Mouse (Mus musculus) CH12.LX (cell line): ENCODE measurements around the gene Nod2. TPM values are rescaled to one million over a fixed set of nuclear protein-coding genes. Genes with fewer than 3 reads are reported as not detected.

ENCODE experiments used
- DNase-seq: peaks from one replicate; pipeline ENCODE4 v3.0.0-alpha.2; 2013; ENCODE audit errors: extremely low read depth
- H3K27ac ChIP-seq: 2 replicates; pipeline ENCODE4 v1.5.1; 2012; ENCODE audit warnings: low read depth, mild to moderate bottlenecking, control low read depth, moderate library complexity; ENCODE audit not compliant: insufficient read depth
- H3K27me3 ChIP-seq: replicated peaks from 2 replicates; pipeline ENCODE3; 2012; ENCODE audit warnings: inconsistent platforms
- H3K36me3 ChIP-seq, 2 experiments: replicated peaks in 1 of 2; 2 replicates each; pipeline versions ENCODE3 to v1.6.1; 2012; ENCODE audit warnings: inconsistent platforms in 1 of 2, low read length in 1 of 2, mild to moderate bottlenecking in 1 of 2, mixed read lengths in 1 of 2, moderate library complexity in 1 of 2; ENCODE audit not compliant: control insufficient read depth in 1 of 2, insufficient read depth in 1 of 2
- H3K4me1 ChIP-seq, 2 experiments: 2 replicates each; pipeline ENCODE4 v1.6.1; 2012; ENCODE audit warnings: inconsistent platforms in 1 of 2, moderate library complexity in 1 of 2; ENCODE audit not compliant: insufficient read depth in 2 of 2, control insufficient read depth in 1 of 2
- H3K4me2 ChIP-seq: 2 replicates; pipeline ENCODE4 v1.6.1; 2012; ENCODE audit warnings: low read depth, mild to moderate bottlenecking, control low read depth; ENCODE audit not compliant: poor library complexity, insufficient read depth, severe bottlenecking
- H3K4me3 ChIP-seq, 3 experiments: fragments of 150-350 bp in 1 of 3; sonication (generic) in 1 of 3; replicated peaks in 1 of 3; 2 replicates each; pipeline versions ENCODE3 to v1.5.1; 2011 to 2012; ENCODE audit warnings: low read depth in 2 of 3, low read length in 2 of 3, mild to moderate bottlenecking in 2 of 3, moderate library complexity in 2 of 3, control low read depth in 1 of 3, improper control_type of control experiment in 1 of 3, inconsistent platforms in 1 of 3, mixed read lengths in 1 of 3; ENCODE audit not compliant: poor library complexity in 1 of 3
- H3K79me2 ChIP-seq: replicated peaks from 2 replicates; pipeline ENCODE4 v1.6.1; 2012; ENCODE audit warnings: mild to moderate bottlenecking, moderate library complexity; ENCODE audit not compliant: control insufficient read depth, poor library complexity, insufficient read depth, severe bottlenecking; ENCODE audit errors: extremely low read depth
- H3K9ac ChIP-seq: 2 replicates; pipeline ENCODE4 v1.6.1; 2012; ENCODE audit warnings: low read depth, mild to moderate bottlenecking, control low read depth, moderate library complexity; ENCODE audit not compliant: insufficient read depth
- H3K9me3 ChIP-seq: replicated peaks from 2 replicates; pipeline ENCODE3; 2012; ENCODE audit warnings: low read length, inconsistent platforms, mixed read lengths
- E2F4 ChIP-seq: IDR thresholded peaks from 2 replicates; pipeline ENCODE4 v1.6.1; 2011; ENCODE audit warnings: low read depth, low read length, improper control_type of control experiment; ENCODE audit not compliant: insufficient replicate concordance
- ELF1 ChIP-seq: IDR thresholded peaks from 2 replicates; pipeline ENCODE4 v1.6.1; 2014; ENCODE audit warnings: low read depth, mild to moderate bottlenecking, inconsistent platforms, low read length, improper control_type of control experiment
- EP300 ChIP-seq: IDR thresholded peaks from 2 replicates; pipeline ENCODE4 v1.6.1; 2011; ENCODE audit warnings: low read length, improper control_type of control experiment
- ETS1 ChIP-seq: conservative IDR thresholded peaks from 2 replicates; pipeline ENCODE4 v1.6.1; 2012; ENCODE audit warnings: low read depth, mild to moderate bottlenecking, inconsistent platforms, low read length, improper control_type of control experiment, moderate library complexity
- GABPA ChIP-seq: IDR thresholded peaks from 2 replicates; pipeline ENCODE4 v1.6.1; 2012; ENCODE audit warnings: low read depth, low read length, improper control_type of control experiment, inconsistent platforms; ENCODE audit not compliant: insufficient replicate concordance
- KAT2A ChIP-seq: IDR thresholded peaks from 2 replicates; pipeline ENCODE4 v1.6.1; 2012; ENCODE audit warnings: low read length, improper control_type of control experiment, inconsistent platforms; ENCODE audit not compliant: insufficient replicate concordance
- MAFK ChIP-seq: IDR thresholded peaks from 2 replicates; pipeline ENCODE4 v1.6.1; 2011; ENCODE audit warnings: low read length, improper control_type of control experiment; ENCODE audit not compliant: insufficient replicate concordance
- MAX ChIP-seq: IDR thresholded peaks from 2 replicates; pipeline ENCODE4 v1.6.1; 2011; ENCODE audit warnings: low read length, improper control_type of control experiment
- MYC ChIP-seq: IDR thresholded peaks from 2 replicates; pipeline ENCODE4 v1.6.1; 2011; ENCODE audit warnings: low read depth, mild to moderate bottlenecking, improper control_type of control experiment, low read length
- NELFE ChIP-seq: IDR thresholded peaks from 2 replicates; pipeline ENCODE4 v1.6.1; 2011; ENCODE audit warnings: low read depth, low read length, improper control_type of control experiment
- NRF1 ChIP-seq: IDR thresholded peaks from 2 replicates; pipeline ENCODE4 v1.6.1; 2014; ENCODE audit warnings: low read depth, mild to moderate bottlenecking, inconsistent platforms, low read length, improper control_type of control experiment, moderate library complexity
- PAX5 ChIP-seq: IDR thresholded peaks from 2 replicates; pipeline ENCODE4 v1.6.1; 2012; ENCODE audit warnings: low read length, inconsistent platforms, mixed read lengths
- POLR2AphosphoS2 ChIP-seq: IDR thresholded peaks from 2 replicates; pipeline ENCODE4 v1.6.1; 2011; ENCODE audit warnings: low read depth, low read length, improper control_type of control experiment
- RAD21 ChIP-seq: IDR thresholded peaks from 2 replicates; pipeline ENCODE4 v1.6.1; 2011; ENCODE audit warnings: low read depth, mild to moderate bottlenecking, low read length, improper control_type of control experiment, moderate library complexity
- SMC3 ChIP-seq: IDR thresholded peaks from 2 replicates; pipeline ENCODE4 v1.6.1; 2011; ENCODE audit warnings: low read depth, low read length, improper control_type of control experiment
- TCF12 ChIP-seq: IDR thresholded peaks from 2 replicates; pipeline ENCODE4 v1.6.1; 2014; ENCODE audit warnings: low read depth, mild to moderate bottlenecking, inconsistent platforms, low read length, improper control_type of control experiment
- UBTF ChIP-seq: IDR thresholded peaks from 2 replicates; pipeline ENCODE4 v1.6.1; 2012; ENCODE audit warnings: low read depth, mild to moderate bottlenecking, inconsistent platforms, low read length, improper control_type of control experiment, moderate library complexity
- USF1 ChIP-seq: IDR thresholded peaks from 2 replicates; pipeline ENCODE4 v1.6.1; 2014; ENCODE audit warnings: low read depth, mild to moderate bottlenecking, inconsistent platforms, low read length, improper control_type of control experiment
- USF2 ChIP-seq: conservative IDR thresholded peaks from 2 replicates; pipeline ENCODE4 v1.6.1; 2011; ENCODE audit warnings: low read depth, low read length, improper control_type of control experiment
- ZKSCAN1 ChIP-seq: IDR thresholded peaks from 2 replicates; pipeline ENCODE4 v1.6.1; 2012; ENCODE audit warnings: low read depth, inconsistent platforms, low read length, improper control_type of control experiment, borderline replicate concordance
- ZMIZ1 ChIP-seq: IDR thresholded peaks from 2 replicates; pipeline ENCODE4 v1.6.1; 2012; ENCODE audit warnings: low read depth, mild to moderate bottlenecking, inconsistent platforms, low read length, improper control_type of control experiment
- dilution Hi-C: fragments of 300-500 bp; cut with MboI; formaldehyde crosslinking; loops from 2 replicates; pipeline ENCODE4 v1.14.3; 2020; ENCODE audit warnings: low sequenced_read_pairs; ENCODE audit not compliant: extremely low pct_unique_long_range_greater_than_20kb, extremely low pct_ligation_motif_present
- in situ Hi-C: fragments of 300-500 bp; cut with MboI; formaldehyde crosslinking; loops from 3 replicates; pipeline ENCODE4 v1.14.3; 2019; ENCODE audit warnings: low sequenced_read_pairs, low pct_ligation_motif_present, low pct_unique_long_range_greater_than_20kb, mixed read lengths
- polyA plus RNA-seq: library from polyadenylated mRNA; unstranded; fragments of >175 nt; gene quantifications from 2 replicates; pipeline ENCODE4 v1.2.1, GENCODE M21; 2012; ENCODE audit warnings: low read depth; ENCODE audit not compliant: insufficient read length
- total RNA-seq, 2 experiments: library from RNA; depleted of rRNA; stranded (reverse); fragments of 300-350 nt in 1 of 2; fragments of >200 nt in 1 of 2; gene quantifications; 2 replicates each; pipeline ENCODE4 v1.2.3; 2012 to 2014

Nod2 gene
- total and polyA plus RNA-seq, 3 experiments, result 4.3 to 10.9 (median 7.5) TPM

- TF ChIP-seq E2F4, result no peak
Observed at GRCm38 (mm10) chr8:88646837-88647778, at the start of gene Nod2 (continued).

GRCm38 (mm10) chr8:88598578-88598977, 48.5 kb upstream of the Nod2 start:
- no peak for DNase-seq
- peaks cover 8% of the 10 kb centered on the region for H3K9me3 ChIP-seq
- H3K27me3 ChIP-seq, result no peaks in the 10 kb centered on the region
- no peak overlapping the region for H3K9ac ChIP-seq
- dilution Hi-C loops, result no loop called here
- TF ChIP-seq ELF1, result no peak
- no peak for TF ChIP-seq TCF12
- no peak for TF ChIP-seq UBTF
- no peak overlapping the region for H3K27ac ChIP-seq
- H3K4me3 ChIP-seq, result no peak overlapping the region
- no peak overlapping the region for H3K4me2 ChIP-seq
- H3K4me1 ChIP-seq, result 0 out of 4 replicates have a peak, but pooled peaks cover 0 to 2% of the 10 kb centered on the region in 2 experiments
- no peaks in the 10 kb centered on the region for H3K79me2 ChIP-seq
- in situ Hi-C loops, result no loop called here
- no peaks in the 10 kb centered on the region for H3K36me3 ChIP-seq

GRCm38 (mm10) chr8:88599491-88599890, 47.6 kb upstream of the Nod2 start:
- peaks cover 8% of the 10 kb centered on the region for H3K9me3 ChIP-seq
- no peak for DNase-seq
- no peak overlapping the region for H3K9ac ChIP-seq
- no peaks in the 10 kb centered on the region for H3K79me2 ChIP-seq
- TF ChIP-seq PAX5 (no peak), NRF1 (no peak), KAT2A (no peak), MYC (no peak), ELF1 (no peak), MAX (no peak), RAD21 (no peak), USF2 (no peak), ZKSCAN1 (no peak), EP300 (no peak), ZMIZ1 (no peak), TCF12 (no peak), UBTF (no peak), POLR2AphosphoS2 (no peak), NELFE (no peak), USF1 (no peak), ETS1 (no peak), SMC3 (no peak), MAFK (no peak), GABPA (no peak)
- dilution Hi-C loops (no loop called here), in situ Hi-C loops (no loop called here)
- peaks cover 2% of the 10 kb centered on the region in 2 experiments; a peak in 1 of 4 replicates for H3K4me1 ChIP-seq
- H3K27ac ChIP-seq, result no peak overlapping the region
- H3K27me3 ChIP-seq, result no peaks in the 10 kb centered on the region
- H3K4me2 ChIP-seq, result no peak overlapping the region
- no peaks in the 10 kb centered on the region for H3K36me3 ChIP-seq
- H3K4me3 ChIP-seq, result no peak overlapping the region
